ENCODE assay signal across 11 mouse cellular contexts in genomic region chr3:27214016-27214816, GRCm38 (mm10).
"Had no signal": no experiment of that assay in that cellular context is flagged by ENCODE, and none has a peak within 500 bp of the region (broad histone marks: within the 10 kb centered on the region; RNA-seq: fewer than 3 reads in every experiment).

No protein-coding gene starts in this region.

- H3K9me3 ChIP-seq: limb, embryonic 13.5 days; liver, embryonic 12.5 days; lung, embryonic 15.5 days; midbrain, embryonic 13.5 days had no signal

- H3K36me3 ChIP-seq: limb, embryonic 13.5 days; liver, embryonic 12.5 days; lung, embryonic 15.5 days; midbrain, embryonic 13.5 days had no signal

- H3K4me3 ChIP-seq: limb, embryonic 13.5 days; liver, embryonic 12.5 days; lung, embryonic 15.5 days; midbrain, embryonic 13.5 days had no signal

- DNase-seq: kidney, adult 9 months; kidney, postnatal 25 days; left cerebral cortex, postnatal 4 days; lung, postnatal 14 days; thymus, adult 2 months; thymus, postnatal 25 days had no signal

- H3K27me3 ChIP-seq: limb, embryonic 13.5 days; liver, embryonic 12.5 days; lung, embryonic 15.5 days; midbrain, embryonic 13.5 days had no signal

- H3K4me2 ChIP-seq: limb, embryonic 13.5 days; liver, embryonic 12.5 days; lung, embryonic 15.5 days; midbrain, embryonic 13.5 days had no signal

- ATAC-seq: intestine, embryonic 16.5 days; liver, embryonic 12.5 days; midbrain, embryonic 13.5 days had no signal

- H3K4me1 ChIP-seq: limb, embryonic 13.5 days; liver, embryonic 12.5 days; lung, embryonic 15.5 days; midbrain, embryonic 13.5 days had no signal

- H3K27ac ChIP-seq: limb, embryonic 13.5 days; liver, embryonic 12.5 days; lung, embryonic 15.5 days; midbrain, embryonic 13.5 days had no signal

- H3K9ac ChIP-seq: limb, embryonic 13.5 days; liver, embryonic 12.5 days; lung, embryonic 15.5 days; midbrain, embryonic 13.5 days had no signal
